Mouse (Mus musculus) embryonic facial prominence, embryonic 13.5 days (tissue): ENCODE data around the gene Vmn2r112. TPM values are rescaled to one million over a fixed set of nuclear protein-coding genes. Genes with fewer than 3 reads are reported as not detected.
"Not testable (repeated sequence)": the region's sequence is repeated elsewhere in the genome, so short reads cannot be mapped to it uniquely, and the experiment has no call there.

Source experiments
- ATAC-seq: fragments of 200-750 bp; cut with Nextera tagmentation; 2 replicates; pipeline ENCODE4 v1.8.0; 2017; ENCODE audit warnings: low read depth; ENCODE audit not compliant: insufficient number of reproducible peaks, insufficient read depth, low FRiP score, low TSS enrichment
- H3K27ac ChIP-seq: fragments of 300-500 bp; sonication (generic); 2 replicates; pipeline ENCODE4 v1.5.1; 2015; ENCODE audit warnings: moderate library complexity, mild to moderate bottlenecking, inconsistent platforms
- H3K27me3 ChIP-seq: fragments of 300-500 bp; sonication (generic); 2 replicates; pipeline ENCODE4 v1.6.1; 2015; ENCODE audit warnings: mild to moderate bottlenecking, inconsistent platforms
- H3K36me3 ChIP-seq: fragments of 300-500 bp; sonication (generic); 2 replicates; pipeline ENCODE4 v1.6.1; 2015; ENCODE audit warnings: mild to moderate bottlenecking, inconsistent platforms
- H3K4me1 ChIP-seq: fragments of 300-500 bp; sonication (generic); 2 replicates; pipeline ENCODE4 v1.6.1; 2015; ENCODE audit warnings: inconsistent platforms
- H3K4me2 ChIP-seq: fragments of 300-500 bp; sonication (generic); 2 replicates; pipeline ENCODE4 v1.6.1; 2015; ENCODE audit warnings: moderate library complexity, mild to moderate bottlenecking, inconsistent platforms
- H3K4me3 ChIP-seq: fragments of 300-500 bp; sonication (generic); 2 replicates; pipeline ENCODE4 v1.5.1; 2015; ENCODE audit warnings: mild to moderate bottlenecking, inconsistent platforms
- H3K9ac ChIP-seq: fragments of 300-500 bp; sonication (generic); 2 replicates; pipeline ENCODE4 v1.6.1; 2015; ENCODE audit warnings: mild to moderate bottlenecking, inconsistent platforms
- H3K9me3 ChIP-seq: fragments of 300-500 bp; sonication (generic); 2 replicates; pipeline ENCODE4 v1.6.1; 2016; ENCODE audit warnings: inconsistent platforms
- whole genome bisulfite sequencing: fragments of 180-500 bp; shearing (Covaris S2); methylation state at CpG from one replicate; pipeline ENCODE4 v1.1.7; 2015; ENCODE audit warnings: mixed read lengths; 5-methylcytosine and 5-hydroxymethylcytosine counted together
- polyA plus RNA-seq: library from polyadenylated mRNA; unstranded; fragments of >200 nt; fragmentation: Nextera tagmentation; extraction: Ambion mirVana; gene quantifications from 2 replicates; pipeline ENCODE4 v1.2.1, GENCODE M21; 2015

Vmn2r112 gene
- not detected in 2 replicates for polyA plus RNA-seq

- not testable (repeated sequence) for H3K4me3 ChIP-seq, H3K9ac ChIP-seq, H3K4me2 ChIP-seq, H3K27ac ChIP-seq, H3K9me3 ChIP-seq, H3K4me1 ChIP-seq, H3K27me3 ChIP-seq, H3K36me3 ChIP-seq, ATAC-seq
Measured at GRCm38 (mm10) chr17:22600651-22601050, at the start of gene Vmn2r112. TSS of gene Vmn2r112 (plus strand) at chr17:22600951.

GRCm38 (mm10) chr17:22573382-22573781 is 27.4 kb upstream of the Vmn2r112 start, which contains the start of gene Vmn2r111:
TSS of gene Vmn2r111 (minus strand) at chr17:22573482.
- H3K9me3 ChIP-seq, H3K4me2 ChIP-seq, H3K27me3 ChIP-seq, H3K27ac ChIP-seq, H3K4me1 ChIP-seq, H3K36me3 ChIP-seq, H3K9ac ChIP-seq, H3K4me3 ChIP-seq, ATAC-seq: not testable (repeated sequence)
- WGBS = 51% methylated on average over 1 of the region's 1 CpGs

GRCm38 (mm10) chr17:22630646-22631045 is 29.9 kb downstream of the Vmn2r112 start:
- no peak overlapping the region for H3K9ac ChIP-seq
- H3K9me3 ChIP-seq = no peaks in the 10 kb centered on the region
- no peaks in the 10 kb centered on the region for H3K4me1 ChIP-seq
- WGBS = 76% methylated on average over 1 of the region's 1 CpGs
- no peak overlapping the region for H3K27ac ChIP-seq
- H3K4me2 ChIP-seq = no peak overlapping the region
- H3K4me3 ChIP-seq = no peak overlapping the region
- ATAC-seq = no peak
- H3K36me3 ChIP-seq = no peaks in the 10 kb centered on the region
- no peaks in the 10 kb centered on the region for H3K27me3 ChIP-seq

Other genes starting within 250 kb of the Vmn2r112 start
- 14.6 and 14.8 TPM in 2 replicates for gene Zfp944, start 239.6 kb upstream of the Vmn2r112 start, polyA plus RNA-seq
- 9.3 and 9.6 TPM in 2 replicates for gene Zfp758, start 239.5 kb upstream of the Vmn2r112 start, polyA plus RNA-seq
- 16.3 and 18.9 TPM in 2 replicates for gene Zfp946, start 176.7 kb upstream of the Vmn2r112 start, polyA plus RNA-seq
- not detected in 2 replicates for gene Vmn2r111, start 27.5 kb upstream of the Vmn2r112 start, polyA plus RNA-seq